13 mouse cellular contexts compared by ENCODE assay signal in the genomic region with DNA sequence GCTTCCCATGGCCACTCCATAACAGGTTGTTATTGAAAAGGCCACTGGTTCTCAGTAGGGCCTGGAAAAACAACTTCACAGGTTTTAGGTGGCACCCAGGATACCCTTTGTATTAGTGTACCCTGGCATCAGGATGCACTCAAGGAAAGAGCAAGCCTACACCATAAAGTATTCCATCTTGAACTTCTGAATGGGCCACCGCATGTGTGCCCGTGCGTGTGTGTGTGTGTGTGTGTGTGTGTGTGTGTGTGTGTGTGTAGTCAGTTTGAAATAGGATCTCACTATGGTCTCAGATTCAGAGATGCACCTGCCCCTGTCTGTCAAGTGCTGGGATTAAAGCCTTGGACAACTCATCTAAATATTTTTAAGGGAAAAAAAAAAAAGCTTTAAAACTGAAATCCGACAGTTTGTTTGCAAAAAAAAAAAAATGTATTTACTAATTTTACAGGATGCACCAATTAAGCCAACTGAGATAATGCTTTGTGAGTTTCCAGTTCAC. TPM values are rescaled to one million over a fixed set of nuclear protein-coding genes. Genes with fewer than 3 reads are reported as not detected.
DNase-seq lines count a peak whose midpoint lies in the region; ATAC-seq and TF ChIP-seq lines count a peak whose summit lies in the region.
"Had no signal": no experiment of that assay in that cellular context is flagged by ENCODE, and none has a peak within 500 bp of the region (broad histone marks: within the 10 kb centered on the region; RNA-seq: fewer than 3 reads in every experiment).

No protein-coding gene starts in this region.

- H3ac ChIP-seq in myocyte (ENCODE audit: control insufficient read depth, insufficient read length), result no peak overlapping the region

- no peak for TF ChIP-seq CTCF in heart, adult 2 months (IDR thresholded peaks at IDR 0.05)

- H3K4me1 ChIP-seq in heart, adult 2 months (ENCODE audit: control insufficient read depth, insufficient read depth, low read length), result peaks cover 4% of the 10 kb centered on the region
- peaks cover 8% of the 10 kb centered on the region; the same call in 1 of the 2 replicates for H3K4me1 ChIP-seq in embryonic facial prominence, embryonic 15.5 days
- H3K4me1 ChIP-seq: megakaryocyte, embryonic 14.5 days had no signal

- H3K27ac ChIP-seq in heart, adult 2 months, result peak overlapping the region; percentile 88
- H3K27ac ChIP-seq in embryonic facial prominence, embryonic 15.5 days (replicated peaks), result no peak overlapping the region

- no peak for TF ChIP-seq EP300 in heart, adult 2 months (IDR thresholded peaks at IDR 0.05; ENCODE audit: insufficient read depth, low read depth, low read length)

- 0 out of 2 replicates have a peak, but pooled peaks have one; percentile 39 for ATAC-seq in embryonic facial prominence, embryonic 15.5 days (ENCODE audit: insufficient number of reproducible peaks, low FRiP score, low TSS enrichment, low read depth)
- ATAC-seq: inflammation-experienced regulatory T-cells, adult 6 months had no signal

- no peak overlapping the region for H3K4me2 ChIP-seq in embryonic facial prominence, embryonic 15.5 days (replicated peaks)
- peak overlapping the region; percentile 69 for H3K4me2 ChIP-seq in myocyte (ENCODE audit: low read depth)

- no peak overlapping the region for H3K4me3 ChIP-seq in heart, adult 2 months
- no peak overlapping the region for H3K4me3 ChIP-seq in embryonic facial prominence, embryonic 15.5 days (replicated peaks)
- no peak overlapping the region for H3K4me3 ChIP-seq in myocyte
- H3K4me3 ChIP-seq: megakaryocyte, embryonic 14.5 days had no signal

- intact Hi-C loops in heart, adult 2 months (cut with DNase I), result loop anchor here (5.0 to 10.0 kb wide), 3 partner anchors 35 to 483 kb away; no protein-coding TSS in a partner anchor
- intact Hi-C loops in heart, postnatal 10 days (cut with DNase I), result no loop called here
- intact Hi-C loops in gastrocnemius, postnatal 36 days (cut with DNase I), result no loop called here

- H3K27me3 ChIP-seq in heart, adult 2 months (ENCODE audit: control insufficient read depth, insufficient read depth, low read length), result no peaks in the 10 kb centered on the region
- H3K27me3 ChIP-seq in embryonic facial prominence, embryonic 15.5 days, result no peaks in the 10 kb centered on the region
- no peaks in the 10 kb centered on the region for H3K27me3 ChIP-seq in myocyte (ENCODE audit: control insufficient read depth, insufficient read depth, insufficient read length)
- H3K27me3 ChIP-seq: megakaryocyte, embryonic 14.5 days had no signal

- H3K9ac ChIP-seq in heart, adult 2 months (ENCODE audit: low read depth, low read length), result no peak overlapping the region
- no peak overlapping the region for H3K9ac ChIP-seq in embryonic facial prominence, embryonic 15.5 days
- H3K9ac ChIP-seq: forebrain, postnatal 0 days had no signal

- H3K79me2 ChIP-seq in heart, adult 2 months (replicated peaks; ENCODE audit: control insufficient read depth, insufficient read depth, low read length), result no peaks in the 10 kb centered on the region
- H3K79me2 ChIP-seq in myocyte (ENCODE audit: control insufficient read depth, insufficient read depth), result peaks cover 29% of the 10 kb centered on the region

- no peaks in the 10 kb centered on the region; the same call in none of the 2 replicates for H3K36me3 ChIP-seq in heart, adult 2 months (ENCODE audit: control insufficient read depth, insufficient read depth, low read length)
- no peaks in the 10 kb centered on the region for H3K36me3 ChIP-seq in embryonic facial prominence, embryonic 15.5 days
- H3K36me3 ChIP-seq in myocyte (ENCODE audit: control insufficient read depth, insufficient read depth), result no peaks in the 10 kb centered on the region

- TF ChIP-seq POLR2A in heart, adult 2 months (IDR thresholded peaks at IDR 0.05; ENCODE audit: insufficient read depth, low read depth, low read length), result no peak
- no peak for TF ChIP-seq POLR2A in myocyte (IDR thresholded peaks at IDR 0.05; ENCODE audit: insufficient read length, low read depth)

- WGBS in heart, adult 2 months, result 77% methylated on average over 4 of the region's 4 CpGs
- 51% methylated on average over 4 of the region's 4 CpGs for WGBS in embryonic facial prominence, embryonic 15.5 days

- H3K9me3 ChIP-seq in embryonic facial prominence, embryonic 15.5 days (replicated peaks), result no peaks in the 10 kb centered on the region

- no peak for DNase-seq in heart, adult 2 months
- DNase-seq in heart, postnatal 10 days, result no peak
- DNase-seq in gastrocnemius, postnatal 36 days, result peak; percentile 12 to 22
- DNase-seq in adrenal gland, postnatal 4 days (ENCODE audit: low spot score in 2 of 2), result no peak
- DNase-seq in thymus, adult 18-20 months, result no peak
- no peak for DNase-seq in embryo, embryonic 10 days (ENCODE audit: low spot score)
- DNase-seq: cerebellum, adult 8-10 months; forebrain, postnatal 0 days had no signal

TF ChIP-seq in myocyte, 11 proteins besides CTCF, POLR2A, EP300 and RAD21:
- peak; percentile 79 for TF ChIP-seq TCF12 (IDR thresholded peaks at IDR 0.05; ENCODE audit: insufficient read depth, poor library complexity, severe bottlenecking)
- peak; percentile 62 for TF ChIP-seq TCF3 (IDR thresholded peaks at IDR 0.05; ENCODE audit: insufficient read length, low read depth)
- TF ChIP-seq MYOG (IDR thresholded peaks at IDR 0.05; ENCODE audit: control insufficient read depth in 1 of 3, insufficient read depth in 1 of 3, insufficient read length in 2 of 3, low read depth in 2 of 3), result peak; percentile 39 to 73 (median 69)
- no peak for TF ChIP-seq CEBPB (IDR thresholded peaks at IDR 0.05; ENCODE audit: insufficient read depth, poor library complexity, severe bottlenecking)
- no peak for TF ChIP-seq MAX (IDR thresholded peaks at IDR 0.05; ENCODE audit: low read depth)
- peak; percentile 93 to 98 (median 94) for TF ChIP-seq MYOD1 (IDR thresholded peaks at IDR 0.05; ENCODE audit: control insufficient read depth in 1 of 3, insufficient read length in 2 of 3, low read depth in 2 of 3)
- TF ChIP-seq E2F4 (IDR thresholded peaks at IDR 0.05; ENCODE audit: insufficient read depth), result no peak

RNA-seq across cellular contexts. Expression of gene Lama2, which starts 2.0 kb away (rescaled TPM):
- 100 to 1,000 TPM in 1 of 2 experiments, 10 to 100 TPM in 1; 88.2 to 105 TPM for total RNA-seq in heart, adult 2 months (2021)
- polyA plus RNA-seq in heart, adult 2 months (2012; rRNA removed), result 32.8 and 61.3 TPM in 2 replicates
- total RNA-seq in heart, postnatal 10 days (2021), result 100 to 1,000 TPM; 222 to 226 TPM
- 22.8 and 30.2 TPM in 2 replicates for polyA plus RNA-seq in embryonic facial prominence, embryonic 15.5 days (2015; fragmentation: Nextera tagmentation; extraction: Ambion mirVana)
- total RNA-seq in gastrocnemius, postnatal 36 days (2021), result 10 to 100 TPM; 52.0 to 54.3 TPM
- polyA plus RNA-seq in myocyte (2012; fragmentation: generic; extraction: Trizol), result 15.1 TPM
- total RNA-seq in adrenal gland, postnatal 4 days (2021), result 10 to 100 TPM; 60.0 to 66.3 TPM
- total RNA-seq: common myeloid progenitor, adult 5-6 weeks had no signal

Comparison
In these comparisons a context has a peak if more than half of its experiments do, and no peak if none do; other contexts are left out.
1. DNase-seq: peak in gastrocnemius, postnatal 36 days (2 of 2); none in heart, adult 2 months (0 of 2), heart, postnatal 10 days (0 of 2), adrenal gland, postnatal 4 days (0 of 2), thymus, adult 18-20 months (0 of 2) and embryo, embryonic 10 days (single experiment).